Mouse (Mus musculus): ENCODE measurements at regions not wholly inside any gene's neighbourhood (a gene's known extent, or its start where the extent isn't known, plus 50 kb on each side); places are given as distances from the start of the nearest gene placed in this dataset.
A peak's percentile ranks its signal among the peaks of the same experiment; 100 is the strongest.

DNA sequence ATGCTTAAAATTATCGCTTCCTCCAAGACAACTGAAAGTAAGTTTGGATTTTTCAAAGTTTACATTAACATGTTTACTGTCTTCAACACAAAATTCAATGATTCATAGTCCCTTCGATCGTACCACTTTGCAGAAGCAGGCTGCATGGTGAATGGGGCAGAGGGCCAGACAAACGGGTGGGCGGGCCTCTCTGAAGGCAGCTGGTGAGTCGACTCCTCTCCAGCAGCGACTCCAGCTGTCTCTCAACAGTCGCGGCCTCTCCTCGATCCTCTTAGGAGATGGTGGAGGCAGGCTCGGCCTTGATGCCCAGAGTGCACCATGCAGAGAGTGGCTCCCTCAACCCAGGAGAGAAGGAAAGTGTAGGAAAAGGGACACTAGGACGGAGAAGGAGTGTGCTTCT lies 257.9 kb downstream of the Fut9 start:
- peak in 1 of 2 experiments; percentile 39 for DNase-seq
